Mouse (Mus musculus) olfactory bulb, adult 2 months (tissue): Measurements from ENCODE around the gene Nodal.

Source experiments
- CTCF ChIP-seq: fragments of 200-500 bp; IDR thresholded peaks from 2 replicates; pipeline ENCODE4 v1.5.1; 2012; ENCODE audit warnings: low read depth, mild to moderate bottlenecking, low read length, moderate library complexity; ENCODE audit not compliant: insufficient read depth
- POLR2A ChIP-seq: fragments of 200-500 bp; IDR thresholded peaks from 2 replicates; pipeline ENCODE4 v1.6.1; 2012; ENCODE audit warnings: mild to moderate bottlenecking, low read depth, low read length, moderate library complexity; ENCODE audit not compliant: insufficient read depth

- no peak for TF ChIP-seq POLR2A
- TF ChIP-seq CTCF: no peak
Measured at GRCm38 (mm10) chr10:61370273-61370979, 47.3 kb upstream of the Nodal start.
